Mouse (Mus musculus) thymus, adult 2 months (tissue): ENCODE measurements around the gene Fes.

ENCODE experiments used
- CTCF ChIP-seq: fragments of 200-500 bp; IDR thresholded peaks from 2 replicates; pipeline ENCODE4 v1.5.1; 2012; ENCODE audit warnings: mild to moderate bottlenecking, control low read depth, low read length, moderate library complexity, borderline replicate concordance; ENCODE audit not compliant: control insufficient read depth, poor library complexity, insufficient read depth; ENCODE audit errors: extremely low read depth
- POLR2A ChIP-seq: fragments of 200-500 bp; IDR thresholded peaks from 2 replicates; pipeline ENCODE4 v1.6.1; 2012; ENCODE audit warnings: mild to moderate bottlenecking, low read length, control low read depth, moderate library complexity; ENCODE audit not compliant: control insufficient read depth, poor library complexity, insufficient read depth; ENCODE audit errors: extremely low read depth

DNA sequence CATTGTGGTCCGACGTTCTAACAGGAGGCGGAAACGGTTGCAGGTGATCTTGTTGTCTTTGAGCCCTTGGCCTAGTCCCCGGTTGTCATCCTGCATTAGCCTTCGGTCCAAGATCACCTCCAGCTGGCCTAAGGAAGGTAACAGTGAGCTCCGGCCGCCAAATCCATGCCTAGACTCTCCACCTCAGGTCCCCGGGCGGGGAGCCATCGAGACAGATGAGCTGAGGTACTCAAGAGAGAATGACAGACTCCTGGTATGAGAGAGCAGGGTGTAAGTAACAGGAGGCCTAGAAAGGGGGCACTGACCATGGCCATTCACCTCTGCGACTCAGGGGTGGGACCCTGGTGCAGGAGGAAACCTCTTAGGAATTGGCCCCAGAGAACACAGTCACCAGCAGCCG, 31.4 kb downstream of the Fes start:
- TF ChIP-seq CTCF (no peak), POLR2A (no peak)
